Mouse (Mus musculus) telencephalon, adult 2 months (tissue): ENCODE measurements around the gene Atn1.
"Not testable (repeated sequence)": the region's sequence is repeated elsewhere in the genome, so short reads cannot be mapped to it uniquely, and the experiment has no call there.

Experiments
- DNase-seq: peaks from one replicate; pipeline ENCODE4 v3.0.0-alpha.2; 2011; ENCODE audit warnings: low read depth, low spot score

Gene Atn1

GRCm38 (mm10) chr6:124755831-124756595 is at the start of gene Atn1, which contains the start of gene Gm45234:
TSS of gene Atn1 (minus strand) at chr6:124756524.
TSS of gene Gm45234 (minus strand) at chr6:124756021.
- no peak for DNase-seq

DNA sequence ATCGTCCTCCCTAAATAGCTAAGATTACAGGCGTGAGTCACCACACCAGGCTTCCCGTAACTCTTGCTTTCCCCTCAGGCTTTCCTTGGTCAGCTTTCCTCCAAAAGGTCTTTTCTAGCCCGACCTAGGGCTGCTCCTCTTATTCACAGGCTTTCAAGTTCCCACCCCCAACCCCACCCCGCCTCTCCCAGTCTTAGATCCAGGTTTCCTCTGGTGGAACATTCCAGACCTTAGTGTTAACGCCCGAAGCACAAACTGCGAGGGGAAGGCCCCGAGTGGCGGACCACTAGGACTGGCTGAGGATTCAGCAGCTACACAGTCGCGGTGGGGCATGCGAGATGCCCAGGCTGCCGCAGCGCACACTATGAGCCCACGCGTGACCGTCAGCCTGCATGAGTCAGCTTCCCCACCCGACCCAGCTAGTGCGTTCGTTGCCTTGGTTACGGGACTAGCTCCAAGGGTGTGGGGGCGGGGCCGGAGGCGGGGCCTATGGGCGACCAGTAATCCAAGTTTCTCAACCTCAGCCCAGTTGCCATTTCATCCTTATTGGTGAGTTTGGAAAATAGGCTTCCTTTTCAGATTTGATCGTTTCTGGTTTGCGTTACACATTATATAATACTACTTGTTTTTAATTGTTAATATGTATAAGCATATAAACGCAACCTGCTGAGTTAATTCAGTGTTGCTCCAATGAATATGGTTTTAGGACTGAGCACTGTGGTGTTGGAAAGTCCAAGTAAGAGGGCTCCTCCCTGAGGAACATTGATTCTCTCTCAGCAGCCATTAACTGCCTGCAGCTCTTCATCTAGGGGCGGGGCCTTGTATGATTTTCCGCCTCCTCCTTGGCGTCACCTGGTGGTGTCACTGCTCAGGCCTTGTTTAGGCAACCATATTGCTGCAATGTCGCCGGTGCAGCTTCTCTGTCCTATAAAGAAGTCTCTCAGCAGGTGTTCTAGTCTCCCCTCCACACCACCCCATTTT is 49.3 kb upstream of the Atn1 start:
- DNase-seq, result peak; percentile 97

GRCm38 (mm10) chr6:124804341-124804740 is 48.0 kb upstream of the Atn1 start:
- DNase-seq, result no peak

- DNase-seq, result not testable (repeated sequence)
Measured at GRCm38 (mm10) chr6:124803691-124804090, 47.4 kb upstream of the Atn1 start.

DNA sequence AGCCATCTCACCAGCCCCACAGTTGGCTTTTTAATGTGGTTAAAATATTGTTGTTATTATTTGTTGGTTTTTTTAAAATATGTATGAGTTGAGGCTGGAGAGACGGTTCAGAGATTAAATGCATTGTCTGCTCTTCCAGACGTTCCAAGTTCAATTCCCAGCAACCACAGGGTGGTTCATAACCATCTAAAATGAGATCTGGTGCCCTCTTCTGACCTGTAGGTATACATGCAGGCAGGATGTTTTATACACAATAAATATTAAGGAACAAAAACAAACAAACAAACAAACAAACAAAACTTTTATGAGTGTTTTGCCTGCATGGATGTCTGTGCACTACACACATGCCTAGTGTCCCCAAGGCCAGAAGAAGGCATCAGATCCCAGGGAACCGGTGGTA is 46.7 kb upstream of the Atn1 start:
- no peak for DNase-seq

DNA sequence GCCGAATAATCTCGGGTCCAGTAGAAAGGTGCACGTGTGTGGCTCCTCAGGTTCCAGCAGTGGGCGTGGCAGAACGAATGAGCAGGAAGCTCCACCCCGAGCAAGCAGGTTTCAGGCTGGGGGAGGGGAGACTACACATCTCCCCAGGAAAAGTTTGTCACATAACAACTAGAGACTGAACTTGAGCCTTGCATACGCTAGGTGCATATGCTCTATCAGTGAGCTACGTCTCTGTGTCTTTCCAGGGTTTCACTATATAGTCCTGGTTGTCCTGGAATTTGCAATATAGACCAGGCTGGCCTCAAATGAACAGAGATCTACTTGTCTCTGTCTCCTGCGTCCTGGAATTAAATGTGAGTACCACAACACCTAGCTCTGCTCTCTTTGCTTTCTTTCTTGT is 46.1 kb upstream of the Atn1 start:
- DNase-seq, result not testable (repeated sequence)

DNA sequence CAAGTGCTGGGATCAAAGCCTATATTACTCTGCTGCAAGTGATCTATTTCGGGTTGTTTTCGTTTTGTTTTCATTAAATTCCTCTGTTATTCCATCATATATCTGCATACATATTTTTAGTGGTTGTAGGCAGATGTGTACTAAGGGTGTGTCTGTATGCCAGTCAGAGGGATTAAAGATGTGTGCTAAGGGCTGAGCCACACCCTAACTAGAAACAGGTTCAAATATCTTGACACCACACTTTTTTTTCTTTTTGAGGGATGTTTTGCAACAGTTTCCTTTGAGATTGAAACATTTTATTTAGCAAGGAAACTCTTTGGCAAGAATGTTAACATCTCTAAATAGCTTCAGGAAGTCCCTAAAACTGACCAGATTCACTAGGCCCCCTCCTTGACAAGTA is 39.9 kb upstream of the Atn1 start:
- no peak for DNase-seq

DNA sequence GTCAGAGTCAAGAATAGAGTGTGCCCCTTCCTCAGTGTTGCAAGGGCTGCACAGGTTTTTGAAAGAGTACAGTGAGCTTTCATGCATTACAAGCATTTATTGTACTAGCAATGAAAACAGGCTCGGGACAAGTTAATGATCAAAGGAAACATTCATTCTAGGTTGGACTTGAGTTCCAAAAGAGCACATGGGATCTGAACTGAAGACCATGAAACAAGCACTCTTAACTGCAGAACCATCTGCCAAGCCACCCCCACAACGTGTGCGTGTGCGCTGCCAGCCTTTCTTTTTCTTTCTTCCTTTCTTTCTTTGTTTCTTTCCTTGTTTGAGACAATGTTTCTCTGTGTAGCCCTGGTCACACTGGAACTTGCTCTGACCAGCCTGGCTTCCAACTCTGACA is 39.5 kb upstream of the Atn1 start:
- DNase-seq, result no peak

DNA sequence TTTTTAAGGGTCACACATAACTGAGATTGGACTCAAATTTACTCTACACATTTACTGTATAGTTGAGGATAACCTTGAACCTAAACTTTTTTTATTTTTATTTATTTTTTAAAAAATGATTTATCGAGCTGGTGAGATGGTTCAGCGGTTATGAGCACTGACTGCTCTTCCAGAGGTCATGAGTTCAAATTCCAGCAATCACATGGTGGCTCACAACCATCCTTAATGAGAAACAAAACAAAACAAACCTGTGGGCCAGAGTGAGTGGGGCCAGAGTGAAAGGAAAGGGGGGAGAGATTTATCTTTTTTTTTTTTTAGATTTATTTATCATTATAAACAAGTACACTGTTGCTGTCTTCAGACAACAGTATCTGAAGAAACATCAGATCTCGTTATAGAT is 35.6 kb upstream of the Atn1 start:
- DNase-seq, result no peak

DNA sequence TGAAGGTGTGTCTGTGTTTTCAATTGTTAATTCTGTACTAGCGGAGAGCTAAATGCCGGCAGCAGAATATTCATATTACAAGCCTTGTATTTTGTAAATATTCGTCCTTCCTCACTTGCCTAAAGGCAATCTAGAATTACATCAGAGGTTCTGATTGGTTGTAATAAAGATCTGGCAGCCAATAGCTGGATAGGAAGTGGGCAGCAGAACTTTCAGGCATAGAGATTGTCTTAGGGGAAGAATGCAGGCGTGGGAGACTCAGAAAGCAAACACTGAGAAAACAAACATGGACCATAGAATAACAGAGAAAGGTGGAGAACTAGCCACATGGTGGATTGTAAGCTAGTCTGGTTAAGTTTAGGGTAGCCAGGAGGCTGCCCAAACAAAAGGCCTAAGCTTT is 33.8 kb upstream of the Atn1 start:
- DNase-seq, result no peak

DNA sequence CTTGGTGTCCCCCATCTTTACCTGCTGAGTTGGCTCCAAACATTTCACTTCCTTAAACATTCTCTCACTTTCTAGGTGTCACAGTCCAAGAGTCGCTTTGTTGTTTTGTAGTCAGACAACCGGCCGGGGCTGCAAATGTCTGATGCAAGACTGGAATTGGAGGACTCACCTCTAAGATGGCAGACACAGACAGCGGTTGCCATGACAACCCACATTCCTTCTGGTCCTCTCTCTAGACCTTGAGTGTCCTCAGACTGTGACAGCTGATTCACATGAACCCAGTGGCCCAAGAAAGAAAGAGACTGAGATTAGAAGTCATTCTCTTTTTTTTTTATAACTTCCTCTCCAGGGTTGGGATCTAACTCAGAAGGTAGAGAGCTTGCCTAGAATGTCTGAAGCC is 33.2 kb upstream of the Atn1 start:
- DNase-seq, result no peak

DNA sequence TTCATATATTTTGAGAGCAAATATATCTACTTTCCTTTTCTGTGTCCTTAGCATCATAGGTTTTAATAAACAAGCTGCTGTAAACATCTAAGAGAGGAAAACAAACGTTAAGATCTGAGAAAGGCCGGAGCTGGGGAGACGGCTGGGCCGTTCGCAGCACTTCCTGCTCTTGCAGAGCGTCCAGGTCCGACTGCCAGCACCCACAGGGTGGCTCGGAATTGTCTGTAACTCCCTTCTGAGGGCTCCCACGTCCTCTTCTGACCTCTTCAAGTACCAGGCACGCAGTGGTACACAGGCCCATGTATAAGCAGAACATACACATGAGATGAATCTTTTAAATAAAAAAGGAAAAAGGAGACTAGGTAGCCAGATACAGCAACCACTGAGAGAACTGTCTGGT is 31.4 kb upstream of the Atn1 start:
- no peak for DNase-seq

GRCm38 (mm10) chr6:124786756-124787420 is 30.6 kb upstream of the Atn1 start:
- DNase-seq, result no peak

DNA sequence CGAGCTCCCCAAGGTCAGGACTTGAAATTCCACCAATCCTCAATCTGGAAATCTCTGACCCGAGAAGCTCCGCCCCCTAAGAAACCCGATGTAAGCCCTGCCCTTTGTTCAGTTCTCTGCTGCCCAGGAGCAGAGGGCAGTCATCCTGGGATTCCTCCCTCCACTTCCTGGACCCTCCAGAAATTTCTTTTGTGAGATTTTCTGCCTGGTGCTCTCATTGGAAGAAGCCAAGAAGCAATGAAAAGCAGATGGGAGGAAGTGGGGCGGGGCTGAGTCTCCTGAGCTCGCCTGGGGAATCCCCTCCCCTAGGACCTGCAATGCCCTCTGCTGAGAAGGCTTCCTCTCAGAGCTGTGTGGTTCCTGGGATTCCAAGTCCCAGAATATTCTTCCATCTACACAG is 26.1 kb upstream of the Atn1 start:
- DNase-seq, result no peak

DNA sequence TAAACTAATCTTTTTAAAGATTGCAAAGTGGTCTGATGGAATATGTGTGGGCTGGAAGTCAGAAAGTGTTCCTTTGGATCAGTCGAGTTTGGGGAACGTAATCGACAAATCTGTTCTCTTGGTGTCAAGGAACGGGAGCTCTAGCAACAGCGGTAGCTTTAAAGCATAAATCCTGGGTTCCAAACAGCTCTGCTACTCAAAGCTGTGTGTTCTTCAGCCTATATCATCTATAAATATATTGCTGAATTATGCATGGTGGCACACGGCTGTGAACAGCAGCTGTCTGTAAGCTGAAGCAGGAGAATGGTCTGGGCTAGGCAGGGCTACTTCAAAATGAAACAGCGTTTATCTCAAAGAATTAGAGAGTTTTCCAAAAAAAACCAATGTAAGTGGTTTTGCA is 24.6 kb upstream of the Atn1 start:
- no peak for DNase-seq

DNA sequence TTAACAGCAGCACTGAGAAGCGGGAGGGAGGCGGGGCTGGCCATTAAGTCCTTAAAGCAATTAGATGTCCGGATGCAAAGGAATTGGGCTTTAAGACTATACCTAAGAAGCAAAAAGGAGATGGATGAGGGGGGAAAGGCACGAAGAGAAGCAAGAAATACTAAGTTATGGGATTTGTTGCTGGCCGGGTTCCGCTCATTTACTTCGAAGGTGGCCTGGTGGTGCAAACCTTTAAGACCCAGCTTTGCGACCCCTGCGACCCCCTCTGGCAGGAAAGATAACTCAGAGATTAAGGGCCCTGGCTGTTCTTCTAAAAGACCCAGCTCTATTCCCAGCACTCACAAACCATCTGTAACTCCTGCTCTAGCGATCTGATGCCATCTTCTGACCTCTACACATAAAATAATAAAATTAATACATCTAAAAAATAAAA is 23.7 kb upstream of the Atn1 start:
- no peak for DNase-seq

DNA sequence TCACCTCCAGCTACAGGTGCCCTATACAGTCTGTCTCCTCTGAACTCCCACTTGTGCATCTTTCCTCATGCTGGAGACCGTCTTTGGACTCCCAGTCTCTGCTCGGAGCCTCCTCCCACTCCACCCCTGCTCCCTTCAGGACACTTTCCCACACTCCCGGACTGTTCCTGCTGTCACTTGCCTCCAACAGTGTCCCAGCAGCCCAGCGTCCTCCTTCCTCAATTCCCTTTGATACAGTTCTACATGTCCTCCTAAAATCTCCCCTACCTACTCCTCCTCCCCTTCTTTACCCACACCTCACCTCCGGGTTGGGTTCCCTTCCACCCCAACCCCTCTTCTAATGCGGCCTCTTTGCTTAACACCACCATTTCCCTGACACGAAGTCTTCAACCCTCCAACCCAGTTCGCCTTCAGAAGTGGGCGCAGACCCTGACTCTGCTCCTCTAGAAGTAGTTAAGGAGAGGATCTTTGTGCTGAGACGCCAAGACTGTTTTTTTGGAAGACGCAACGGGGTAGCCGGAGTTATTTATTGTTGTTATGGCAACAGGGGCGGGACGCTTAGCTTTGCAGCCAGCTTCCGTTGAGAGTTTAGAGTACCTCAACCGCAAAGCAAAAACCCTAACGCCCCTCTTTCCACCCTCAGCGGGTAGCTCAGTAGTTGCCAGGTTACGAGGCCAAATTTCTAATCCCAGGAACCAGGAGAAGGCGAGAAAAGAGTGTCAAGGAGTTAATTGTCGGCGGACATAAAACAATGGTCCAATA is 23.1 kb upstream of the Atn1 start, which contains the start of gene Lrrc23:
Lrrc23 (minus strand) TSS at position 506 of the 762 bp plus-strand sequence.
- no peak for DNase-seq

GRCm38 (mm10) chr6:124770511-124770910 is 14.2 kb upstream of the Atn1 start:
- DNase-seq, result no peak

GRCm38 (mm10) chr6:124770013-124770412 is 13.7 kb upstream of the Atn1 start:
- no peak for DNase-seq

DNA sequence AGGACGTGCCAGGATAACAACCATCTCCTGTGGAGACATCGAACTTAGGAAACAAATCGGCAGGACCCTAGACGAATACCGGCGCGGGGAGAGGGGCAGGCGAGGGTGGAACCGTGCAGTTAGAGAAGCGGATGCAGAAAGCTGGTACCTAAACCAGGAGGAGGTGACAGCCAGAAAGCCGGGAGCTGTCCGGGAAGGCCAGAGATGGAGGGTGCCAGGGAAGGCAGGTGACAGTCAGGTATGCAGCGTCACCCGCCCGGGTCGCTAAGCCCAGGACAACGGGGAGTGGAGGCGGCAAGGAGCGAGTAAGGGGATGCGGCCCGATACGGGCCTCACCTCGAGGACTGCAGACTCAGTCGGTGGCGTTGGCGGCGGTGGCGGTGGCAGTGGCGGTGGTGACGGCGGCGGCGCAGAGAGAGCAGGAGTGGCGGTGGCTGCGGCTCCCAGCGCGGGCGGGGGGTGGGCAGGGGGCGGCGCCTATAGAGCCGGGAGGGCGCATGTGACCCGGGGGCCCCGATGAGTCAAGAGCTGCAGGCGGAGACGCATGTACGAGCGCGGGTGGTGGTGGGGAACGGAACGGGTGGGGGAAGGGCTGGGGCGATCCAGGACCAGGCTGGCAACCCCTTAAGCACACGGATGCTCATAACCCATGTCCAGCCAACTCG is 12.9 kb upstream of the Atn1 start, which contains the start of gene Eno2:
Eno2 (minus strand) TSS at position 573 of the 665 bp plus-strand sequence.
- DNase-seq, result no peak

DNA sequence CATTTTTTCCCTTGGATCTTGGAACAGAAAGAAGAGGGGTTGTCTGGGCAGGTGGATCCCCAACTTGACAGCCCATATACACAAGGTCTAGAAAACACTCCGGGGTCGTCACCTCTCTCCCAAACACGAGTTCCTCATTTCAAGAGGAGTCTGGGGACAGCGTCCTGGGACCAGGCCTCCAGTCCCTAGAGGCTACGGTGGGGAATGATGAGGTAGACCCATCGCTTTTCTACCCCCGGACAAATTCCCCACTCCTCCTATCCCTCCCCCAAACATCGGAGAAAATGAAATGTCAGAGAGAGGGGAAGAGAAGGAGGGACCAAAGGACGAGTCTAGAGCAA is 12.3 kb upstream of the Atn1 start:
- DNase-seq, result no peak
